Mouse (Mus musculus): ENCODE measurements around the gene Itgb1bp2. TPM values are rescaled to one million over a fixed set of nuclear protein-coding genes. Genes with fewer than 3 reads are reported as not detected.

Gene Itgb1bp2
- 1 to 10 TPM in 1 of 2 experiments, under 1 TPM in 1; 0.82 to 1.4 TPM for total RNA-seq (2021)
- long read RNA-seq, experiment 1: 0 reads
- long read RNA-seq, experiment 2: 0 reads

GRCm38 (mm10) chrX:101448886-101449475 lies at the start of gene Itgb1bp2:
Itgb1bp2 (plus strand) TSS chrX:101449088.
- Histone ChIP-seq H3K27ac (no peak within 1 kb of the TSS), H3K4me3 (no peak within 1 kb of the TSS)
- TF ChIP-seq CTCF (conservative IDR thresholded peaks at IDR 0.05): no peak
- no peak for DNase-seq (ENCODE audit: low spot score in 2 of 2)

GRCm38 (mm10) chrX:101418946-101419724 lies 29.8 kb upstream of the Itgb1bp2 start:
- peak overlapping the region; percentile 67 for H3K4me3 ChIP-seq
- TF ChIP-seq CTCF (conservative IDR thresholded peaks at IDR 0.05): peak; percentile 68
- H3K27ac ChIP-seq: peak overlapping the region; percentile 89
- DNase-seq (ENCODE audit: low spot score in 2 of 2): peak; percentile 28 to 47

GRCm38 (mm10) chrX:101419725-101420699 lies 28.9 kb upstream of the Itgb1bp2 start:
- peak; percentile 79 to 89 for DNase-seq (ENCODE audit: low spot score in 2 of 2)
- H3K4me3 ChIP-seq: peak overlapping the region; percentile 67
- H3K27ac ChIP-seq: peak overlapping the region; percentile 89
- 0 out of 2 replicates have a peak, but pooled peaks have one; percentile 8 for TF ChIP-seq CTCF (conservative IDR thresholded peaks at IDR 0.05)

- Histone ChIP-seq H3K4me3 (peak within 1 kb of the TSS; percentile 67), H3K27ac (peak within 1 kb of the TSS; percentile 89)
- no peak for TF ChIP-seq CTCF (conservative IDR thresholded peaks at IDR 0.05)
- DNase-seq (ENCODE audit: low spot score in 2 of 2): no peak
These were observed 28.2 kb upstream of the Itgb1bp2 start, which contains the start of gene Zmym3 for GRCm38 (mm10) chrX:101420700-101421095. Zmym3 (minus strand) TSS chrX:101420849.

- DNase-seq (ENCODE audit: low spot score in 2 of 2): no peak
- Histone ChIP-seq H3K27ac (no peak overlapping the region), H3K4me3 (no peak overlapping the region)
- TF ChIP-seq CTCF (conservative IDR thresholded peaks at IDR 0.05): no peak
These were observed 25.4 kb upstream of the Itgb1bp2 start for GRCm38 (mm10) chrX:101423462-101423861.

- peak; percentile 69 for TF ChIP-seq CTCF (conservative IDR thresholded peaks at IDR 0.05)
- H3K27ac ChIP-seq: 0 out of 2 replicates have a peak overlapping the region, but pooled peaks have one; percentile 97
- no peak overlapping the region for H3K4me3 ChIP-seq
- DNase-seq (ENCODE audit: low spot score in 2 of 2): no peak
These were observed 21.1 kb upstream of the Itgb1bp2 start for GRCm38 (mm10) chrX:101427774-101428173.

GRCm38 (mm10) chrX:101428785-101429141 lies 20.1 kb upstream of the Itgb1bp2 start:
- no peak for DNase-seq (ENCODE audit: low spot score in 2 of 2)
- no peak for TF ChIP-seq CTCF (conservative IDR thresholded peaks at IDR 0.05)
- Histone ChIP-seq H3K27ac (peak overlapping the region; percentile 97), H3K4me3 (peak overlapping the region; percentile 62)

GRCm38 (mm10) chrX:101429142-101429949 lies 19.5 kb upstream of the Itgb1bp2 start, which contains the start of gene Nono:
Nono (plus strand) TSS chrX:101429318.
- peak; percentile 77 to 92 for DNase-seq (ENCODE audit: low spot score in 2 of 2)
- Histone ChIP-seq H3K27ac (peak within 1 kb of the TSS; percentile 97), H3K4me3 (peak within 1 kb of the TSS; percentile 74)
- TF ChIP-seq CTCF (conservative IDR thresholded peaks at IDR 0.05): peak; percentile 49

- TF ChIP-seq CTCF (conservative IDR thresholded peaks at IDR 0.05): no peak
- Histone ChIP-seq H3K27ac (peak overlapping the region; percentile 89), H3K4me3 (peak overlapping the region; percentile 74)
- no peak for DNase-seq (ENCODE audit: low spot score in 2 of 2)
These were observed 18.9 kb upstream of the Itgb1bp2 start for GRCm38 (mm10) chrX:101429976-101430375.

- DNase-seq (ENCODE audit: low spot score in 2 of 2): no peak
- H3K27ac ChIP-seq: no peak overlapping the region
- no peak for TF ChIP-seq CTCF (conservative IDR thresholded peaks at IDR 0.05)
- no peak overlapping the region for H3K4me3 ChIP-seq
These were observed 2.3 kb downstream of the Itgb1bp2 start for GRCm38 (mm10) chrX:101451147-101451546.

- no peak for TF ChIP-seq CTCF (conservative IDR thresholded peaks at IDR 0.05)
- no peak overlapping the region for H3K27ac ChIP-seq
- DNase-seq (ENCODE audit: low spot score in 2 of 2): no peak
- H3K4me3 ChIP-seq: no peak overlapping the region
These were observed 2.7 kb downstream of the Itgb1bp2 start for GRCm38 (mm10) chrX:101451591-101451990.

- no peak for DNase-seq (ENCODE audit: low spot score in 2 of 2)
- no peak overlapping the region for H3K27ac ChIP-seq
- H3K4me3 ChIP-seq: no peak overlapping the region
- no peak for TF ChIP-seq CTCF (conservative IDR thresholded peaks at IDR 0.05)
These were observed 23.3 kb downstream of the Itgb1bp2 start for GRCm38 (mm10) chrX:101472202-101472601.

All from layer of hippocampus, adult 2 months (tissue).